In the genomic region with DNA sequence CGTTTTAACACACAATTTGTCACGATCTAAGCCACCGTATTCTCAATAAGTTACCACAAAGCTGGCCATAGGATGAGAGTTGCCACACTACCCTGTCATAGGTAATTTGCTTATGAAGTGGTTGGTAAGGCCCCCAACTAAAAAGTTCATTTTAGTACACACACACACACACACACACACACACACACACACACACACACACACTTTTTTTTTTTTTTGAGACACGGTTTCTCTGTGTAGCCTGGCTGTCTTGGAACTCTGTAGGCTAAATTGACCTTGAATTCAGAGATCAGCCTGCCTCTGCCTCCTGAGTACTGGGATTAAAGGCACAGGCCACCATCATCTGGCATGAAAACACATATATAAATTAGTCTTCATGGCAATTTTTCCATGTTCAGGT, we compare ENCODE assay signal across 37 mouse cellular contexts. TPM values are rescaled to one million over a fixed set of nuclear protein-coding genes. Genes with fewer than 3 reads are reported as not detected.
"Had no signal": no experiment of that assay in that cellular context is flagged by ENCODE, and none has a peak within 500 bp of the region (broad histone marks: within the 10 kb centered on the region; RNA-seq: fewer than 3 reads in every experiment).

No protein-coding gene starts in this region.

- H3K4me3 ChIP-seq: gastrocnemius, adult 2 months; heart, adult 2 months; hindbrain, embryonic 10.5 days; hindbrain, embryonic 12.5 days; intestine, embryonic 15.5 days; layer of hippocampus, adult 2 months; left cerebral cortex, adult 2 months; limb, embryonic 13.5 days; limb, embryonic 15.5 days had no signal

- DNase-seq: gastrocnemius, adult 2 months; gastrocnemius, postnatal 10 days; gastrocnemius, postnatal 25 days; heart, adult 2 months; heart, postnatal 10 days; heart, postnatal 4 days; kidney, adult 18-20 months; kidney, adult 8-10 months; kidney, postnatal 10 days; kidney, postnatal 25 days; kidney, postnatal 4 days; left cerebral cortex, postnatal 4 days had no signal

- ATAC-seq: hindbrain, embryonic 16.5 days; intestine, embryonic 15.5 days; intestine, postnatal 0 days had no signal

- H3K4me1 ChIP-seq: hindbrain, embryonic 10.5 days; hindbrain, embryonic 12.5 days; intestine, embryonic 15.5 days; limb, embryonic 13.5 days; limb, embryonic 15.5 days had no signal

- H3K27me3 ChIP-seq: hindbrain, embryonic 12.5 days; intestine, embryonic 15.5 days; limb, embryonic 13.5 days; limb, embryonic 15.5 days had no signal

- H3K9ac ChIP-seq: hindbrain, embryonic 12.5 days; hindbrain, embryonic 14.5 days; intestine, embryonic 15.5 days; limb, embryonic 13.5 days; limb, embryonic 15.5 days had no signal

- H3K4me2 ChIP-seq: heart, embryonic 11.5 days; hindbrain, embryonic 12.5 days; hindbrain, embryonic 14.5 days; intestine, embryonic 15.5 days; limb, embryonic 13.5 days; limb, embryonic 15.5 days had no signal

- H3K9me3 ChIP-seq: hindbrain, embryonic 10.5 days; hindbrain, embryonic 12.5 days; intestine, embryonic 15.5 days; limb, embryonic 13.5 days; limb, embryonic 15.5 days had no signal

- H3K36me3 ChIP-seq: hindbrain, embryonic 12.5 days; intestine, embryonic 15.5 days had no signal

- H3K27ac ChIP-seq: gastrocnemius, adult 2 months; heart, adult 2 months; hindbrain, embryonic 10.5 days; hindbrain, embryonic 12.5 days; hindbrain, embryonic 14.5 days; intestine, embryonic 15.5 days; layer of hippocampus, adult 2 months; left cerebral cortex, adult 2 months; limb, embryonic 13.5 days; limb, embryonic 15.5 days had no signal

RNA-seq across cellular contexts. Expression of a gene that starts 35.0 kb away (rescaled TPM):
- total RNA-seq: gastrocnemius, adult 2 months; gastrocnemius, postnatal 10 days; gastrocnemius, postnatal 25 days; gastrocnemius, postnatal 4 days; heart, adult 2 months; heart, postnatal 10 days; heart, postnatal 25 days; heart, postnatal 4 days; layer of hippocampus, adult 2 months; layer of hippocampus, postnatal 10 days; layer of hippocampus, postnatal 25 days; left cerebral cortex, adult 2 months; left cerebral cortex, postnatal 10 days; left cerebral cortex, postnatal 25 days; left cerebral cortex, postnatal 4 days had no signal
- polyA plus RNA-seq: heart, embryonic 11.5 days; heart, embryonic 14.5 days; hindbrain, embryonic 10.5 days; hindbrain, embryonic 12.5 days; hindbrain, embryonic 14.5 days; hindbrain, embryonic 16.5 days; intestine, embryonic 15.5 days; kidney, embryonic 14.5 days; kidney, embryonic 16.5 days; limb, embryonic 11.5 days; limb, embryonic 13.5 days; limb, embryonic 15.5 days had no signal

RNA-seq across cellular contexts. Expression of a gene that starts 45.4 kb away (rescaled TPM):
- total RNA-seq: gastrocnemius, adult 2 months; gastrocnemius, postnatal 10 days; gastrocnemius, postnatal 25 days; gastrocnemius, postnatal 4 days; granulocyte monocyte progenitor cell, adult 5-6 weeks; heart, adult 2 months; heart, postnatal 10 days; heart, postnatal 25 days; heart, postnatal 4 days; layer of hippocampus, adult 2 months; layer of hippocampus, postnatal 10 days; layer of hippocampus, postnatal 25 days; left cerebral cortex, adult 2 months; left cerebral cortex, postnatal 10 days; left cerebral cortex, postnatal 25 days; left cerebral cortex, postnatal 4 days had no signal
- polyA plus RNA-seq: frontal cortex, adult 2 months; heart, adult 2 months; heart, embryonic 11.5 days; heart, embryonic 14.5 days; heart, embryonic 16.5 days; hindbrain, embryonic 10.5 days; hindbrain, embryonic 12.5 days; hindbrain, embryonic 14.5 days; hindbrain, embryonic 16.5 days; inflammation-experienced regulatory T-cells, adult 6 months; intestine, embryonic 15.5 days; intestine, postnatal 0 days; kidney, embryonic 16.5 days; limb, embryonic 11.5 days; limb, embryonic 13.5 days; limb, embryonic 15.5 days had no signal
